Mouse (Mus musculus) lung, postnatal 0 days (tissue): ENCODE measurements around the gene Atp23.
A peak's percentile ranks its signal among the peaks of the same experiment; 100 is the strongest.

Source experiments
- CTCF ChIP-seq: IDR thresholded peaks from 2 replicates; pipeline ENCODE4 v1.5.1; 2016; ENCODE audit warnings: antibody characterized with exemption, mild to moderate bottlenecking
- EP300 ChIP-seq: IDR thresholded peaks from 2 replicates; pipeline ENCODE4 v1.6.1; 2016; ENCODE audit warnings: antibody characterized with exemption, mild to moderate bottlenecking, control low read depth

GRCm38 (mm10) chr10:126869372-126870318, 31.5 kb downstream of the Atp23 start:
- TF ChIP-seq CTCF (peak; percentile 87), EP300 (no peak)
